Mouse (Mus musculus) adrenal gland, adult (tissue): ENCODE results near the gene Cacnb2.

Source experiments
- DNase-seq, 2 experiments: peaks; one replicate each; pipeline ENCODE4 v3.0.0; 2022 to 2023; ENCODE audit warnings: low spot score in 1 of 2; ENCODE audit not compliant: inconsistent age in 2 of 2

The Cacnb2 gene

DNA sequence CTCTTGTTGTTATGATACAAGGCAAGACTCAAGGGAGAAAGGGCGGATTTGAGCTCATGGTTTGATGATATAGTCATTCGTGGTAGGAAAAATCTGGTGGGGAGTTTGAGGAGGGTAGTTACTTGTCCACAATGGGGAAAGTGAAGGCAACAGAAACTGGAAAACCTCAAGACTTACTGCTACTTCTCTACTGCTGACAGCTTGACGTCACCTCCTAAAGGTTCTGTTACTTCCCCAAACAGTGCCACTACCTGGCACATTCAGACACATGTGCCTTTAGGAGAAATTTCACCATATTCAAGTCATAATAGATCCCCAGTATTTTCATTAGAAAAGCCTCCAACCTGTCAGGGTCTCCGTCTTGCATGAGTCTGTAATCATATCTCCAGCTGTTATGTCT is 167.7 kb downstream of the Cacnb2 start:
- no peak for DNase-seq

DNA sequence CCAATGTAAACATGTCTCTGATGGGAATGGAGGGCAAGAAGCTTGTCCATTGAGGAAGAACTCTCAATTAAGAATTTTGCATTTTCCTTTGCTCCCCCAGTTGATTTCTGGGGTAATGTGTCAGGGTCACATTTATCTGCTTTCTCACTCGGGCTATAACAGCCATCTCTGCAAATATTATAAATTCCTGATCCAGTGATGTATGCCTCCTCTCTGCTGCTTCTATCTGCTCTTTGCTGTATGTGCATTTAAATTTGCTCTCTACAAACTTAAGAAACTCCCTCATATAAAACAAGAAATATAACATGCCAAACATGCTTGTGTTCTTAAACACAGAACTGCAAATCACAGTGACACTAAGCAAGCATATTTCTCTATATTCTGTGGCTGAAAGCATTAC is 171.5 kb downstream of the Cacnb2 start:
- DNase-seq = no peak

DNA sequence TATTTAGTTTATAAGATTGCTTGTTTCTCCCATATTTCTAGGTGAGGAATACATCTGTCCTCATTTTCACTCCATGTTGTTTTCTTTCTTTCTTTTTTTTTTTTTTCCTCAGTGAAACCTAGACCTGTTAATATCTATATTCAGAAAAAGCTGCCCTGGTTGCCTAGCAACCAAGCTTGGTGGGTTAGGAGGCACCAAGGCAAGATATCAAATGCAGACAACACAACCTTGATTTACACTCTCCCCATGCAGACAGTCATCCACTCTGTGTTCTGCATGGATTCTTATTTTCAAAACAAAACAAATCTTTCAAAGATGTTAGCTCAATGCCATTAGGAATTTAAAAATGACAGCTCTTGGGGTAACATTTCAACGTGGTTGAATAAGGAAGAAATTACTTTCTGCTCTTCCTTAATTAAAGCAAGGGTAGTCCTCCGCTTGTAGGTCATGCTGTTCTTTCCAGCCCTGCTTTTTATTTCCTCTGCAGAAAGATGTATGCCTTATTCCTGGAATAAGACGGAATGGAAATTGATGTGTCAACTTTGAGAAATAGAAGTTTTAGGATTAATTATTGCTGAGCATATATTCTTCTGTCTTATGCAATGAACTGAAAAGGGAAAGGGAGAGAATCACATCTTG is 172.1 kb downstream of the Cacnb2 start:
- DNase-seq = no peak

DNA sequence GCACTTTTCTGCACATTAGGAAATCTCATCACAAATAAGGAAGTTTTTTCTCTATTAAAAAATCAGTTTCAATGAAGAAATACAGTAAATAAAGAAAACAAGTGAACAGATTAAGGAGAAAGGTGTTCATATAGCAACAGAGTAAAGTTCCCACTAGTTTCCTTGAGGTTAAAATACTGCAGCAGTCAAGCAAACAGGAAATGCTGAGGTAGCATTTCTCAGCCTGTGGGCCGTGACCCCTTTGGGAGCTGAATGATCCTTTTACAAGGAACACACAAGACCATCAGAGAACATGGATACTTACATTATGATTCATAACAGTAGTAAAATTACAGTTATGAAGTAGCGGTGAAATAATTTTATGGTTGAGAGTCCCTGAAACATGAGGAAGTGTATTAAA is 185.1 kb downstream of the Cacnb2 start:
- no peak for DNase-seq

DNA sequence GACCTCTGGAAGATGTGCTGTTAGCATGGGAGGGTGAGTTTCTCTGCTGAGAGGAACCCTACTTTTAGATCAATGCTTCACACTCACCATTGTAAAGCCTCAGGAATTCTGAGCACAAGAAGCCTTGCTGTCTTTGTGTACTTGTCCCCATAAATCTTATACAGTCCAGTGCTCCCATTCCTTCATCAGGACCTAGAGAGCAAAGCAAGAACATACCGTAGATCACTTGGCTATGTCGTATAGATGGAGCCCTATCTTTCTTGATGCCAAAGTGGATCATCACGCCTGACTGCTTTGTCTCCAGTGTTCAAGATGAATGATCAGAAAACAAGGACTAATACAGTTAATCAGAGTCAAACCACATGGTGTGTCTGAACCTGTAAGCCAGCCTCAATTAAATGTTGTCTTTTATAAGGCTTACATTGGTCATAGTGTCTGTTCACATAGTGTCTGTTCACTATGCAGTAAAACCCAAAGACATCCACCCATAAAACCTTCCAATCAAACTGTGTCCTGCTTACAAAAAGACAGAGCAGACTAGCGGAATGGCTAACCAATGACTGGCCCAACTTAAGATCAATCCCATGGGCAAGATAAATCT is 198.7 kb downstream of the Cacnb2 start:
- DNase-seq = no peak

DNA sequence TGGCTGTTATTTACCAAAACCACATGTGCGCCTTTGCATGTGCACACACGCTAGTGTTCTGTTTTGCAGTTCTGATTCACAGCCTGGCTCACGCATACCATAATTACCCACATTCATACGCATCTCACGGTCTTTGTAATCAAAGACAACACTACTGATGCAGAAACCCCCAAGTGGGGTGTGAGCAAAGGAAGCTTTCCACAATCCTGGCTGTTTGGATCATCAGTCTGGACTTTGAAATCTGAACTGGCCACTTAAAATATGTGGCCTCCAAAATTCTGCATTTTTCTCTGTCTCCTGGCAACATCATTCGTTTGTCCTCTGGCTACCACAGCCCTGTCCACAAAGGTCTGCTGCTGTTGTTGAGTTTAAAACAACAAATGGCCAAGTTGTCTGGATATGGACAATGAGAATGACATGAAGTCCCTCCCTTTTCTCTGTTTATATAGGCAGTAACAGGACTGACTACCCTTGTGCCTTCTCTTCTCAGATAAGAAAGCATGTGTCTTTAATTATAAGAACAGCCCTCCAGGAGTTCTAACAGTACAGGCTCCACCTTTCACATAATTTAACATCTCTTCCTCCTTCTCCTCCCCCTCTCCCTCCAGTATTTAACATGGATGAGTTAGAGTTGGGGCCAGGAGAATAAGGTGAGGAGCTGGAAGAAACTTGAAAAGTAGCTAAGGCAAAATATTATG is 204.9 kb downstream of the Cacnb2 start:
- peak in 1 of 2 experiments; percentile 58 for DNase-seq

DNA sequence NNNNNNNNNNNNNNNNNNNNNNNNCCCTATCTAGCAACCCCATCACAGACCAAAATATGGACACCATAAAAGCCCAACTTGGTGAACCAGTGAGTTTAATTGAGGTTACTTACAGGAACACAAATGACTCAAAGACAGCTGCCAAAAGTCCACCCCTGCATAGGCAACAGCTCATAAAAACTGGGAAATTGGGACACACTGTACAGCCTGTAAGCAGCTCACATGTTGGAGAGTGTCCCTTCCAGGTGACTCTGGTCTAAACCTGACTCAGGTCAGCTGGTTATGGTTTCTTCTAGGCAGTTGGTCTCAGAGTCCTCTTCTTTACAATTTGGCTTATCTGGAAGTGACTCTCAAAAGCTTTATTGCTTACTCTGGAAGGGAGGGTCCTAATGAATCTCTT is 212.1 kb downstream of the Cacnb2 start:
- peak in 1 of 2 experiments; percentile 17 for DNase-seq

DNA sequence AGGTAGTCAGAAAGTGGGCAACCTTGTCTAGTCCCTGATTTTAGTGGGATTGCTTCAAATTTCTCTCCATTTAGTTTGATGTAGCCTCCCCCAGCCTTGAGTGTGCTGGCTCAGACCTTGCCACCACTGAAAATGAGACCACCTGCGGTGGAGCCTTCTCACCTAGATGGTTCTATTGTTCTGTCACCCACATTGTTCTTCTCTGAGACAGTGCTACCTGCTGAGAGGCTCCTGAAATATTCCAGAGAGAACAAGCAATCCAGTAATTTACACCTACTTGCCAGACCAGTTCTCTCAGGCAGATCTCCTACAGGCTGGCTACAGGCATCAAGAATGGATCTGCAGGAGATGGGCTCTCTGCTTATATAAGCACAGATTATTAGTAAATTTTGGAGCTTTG is 215.8 kb downstream of the Cacnb2 start:
- no peak for DNase-seq

DNA sequence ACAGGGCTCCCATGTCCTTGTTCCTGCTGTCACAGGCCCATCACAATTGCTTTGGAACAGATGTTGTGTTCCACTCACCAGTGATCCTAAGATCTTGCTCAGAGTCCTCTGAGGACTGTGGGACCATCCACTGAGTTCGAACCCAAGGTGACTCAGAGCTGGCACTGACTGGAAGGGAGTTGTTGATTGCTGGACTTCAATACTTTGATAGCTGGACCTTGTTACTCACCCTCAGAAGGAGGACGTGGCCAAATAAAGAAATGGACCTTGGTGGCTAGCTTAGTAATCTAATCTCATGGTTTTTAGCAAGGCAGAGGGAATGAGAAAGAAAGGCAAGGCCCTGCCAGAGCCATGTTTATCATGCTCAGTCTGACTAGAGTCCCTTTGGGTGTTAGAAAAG is 218.1 kb downstream of the Cacnb2 start:
- peak; percentile 51 to 89 for DNase-seq

DNA sequence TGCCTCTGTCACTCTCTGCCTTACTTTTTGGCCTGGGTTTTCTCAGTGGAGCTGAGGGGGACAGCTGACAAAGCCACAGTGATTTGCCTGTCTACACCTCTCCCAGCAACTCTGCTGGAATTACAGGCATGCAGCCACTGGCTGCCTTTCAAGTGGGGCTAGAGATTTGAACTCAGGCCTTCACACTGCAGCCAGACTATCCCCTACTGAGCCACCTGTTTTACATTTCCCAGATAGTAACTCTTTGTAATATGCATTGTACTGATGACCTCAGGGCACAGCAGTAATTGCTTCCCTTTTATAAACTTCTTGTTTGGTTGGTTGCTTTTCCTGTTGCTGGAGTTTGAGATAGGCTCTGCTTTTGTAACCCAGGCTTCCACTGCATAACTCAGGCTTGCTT is 220.2 kb downstream of the Cacnb2 start:
- DNase-seq = no peak

DNA sequence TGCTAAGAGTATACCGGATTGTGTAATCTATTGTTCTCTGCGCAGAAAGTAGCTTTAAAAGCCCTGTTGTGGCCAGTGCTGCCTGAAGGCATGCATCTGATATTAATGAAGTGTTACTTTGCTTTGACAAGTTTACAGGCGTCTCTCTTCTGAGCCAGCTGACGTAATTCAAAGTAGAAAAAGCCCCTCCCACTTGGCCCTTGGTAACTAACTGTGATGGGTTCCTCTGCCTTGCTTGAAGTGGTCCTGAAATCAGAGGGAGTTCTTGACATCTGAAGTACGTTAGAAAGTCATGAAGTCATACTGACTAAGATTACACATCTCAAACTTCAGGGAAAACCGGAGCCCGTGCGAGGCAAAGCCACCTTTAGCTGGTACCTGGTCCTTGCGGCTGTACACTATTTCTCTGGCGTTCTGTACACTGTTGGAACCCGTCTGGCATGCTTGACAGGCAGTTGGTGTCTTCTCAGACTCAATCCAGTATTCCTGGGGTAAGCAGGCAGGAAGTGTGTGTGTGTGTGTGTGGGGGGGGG is 221.0 kb downstream of the Cacnb2 start:
- DNase-seq = peak in 1 of 2 experiments; percentile 63

DNA sequence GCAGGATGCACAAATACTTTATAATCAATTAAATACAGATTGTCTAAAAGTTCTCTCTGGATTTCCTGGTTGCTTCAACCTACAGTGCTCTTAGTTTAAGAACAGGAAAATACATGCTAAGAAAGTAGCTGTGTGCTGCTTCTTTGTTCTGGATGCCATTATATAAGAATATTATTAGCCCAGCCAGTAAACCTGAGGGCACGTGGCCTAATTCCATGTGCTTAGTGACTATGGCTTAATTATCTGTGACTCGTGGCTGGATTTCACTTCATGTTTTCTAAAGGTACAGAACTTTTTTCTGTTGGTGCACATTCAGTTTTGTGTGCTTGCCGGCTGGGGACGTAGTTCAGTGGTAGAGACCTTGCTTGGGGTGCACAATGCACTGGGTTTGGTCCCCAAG is 222.3 kb downstream of the Cacnb2 start:
- DNase-seq = no peak

DNA sequence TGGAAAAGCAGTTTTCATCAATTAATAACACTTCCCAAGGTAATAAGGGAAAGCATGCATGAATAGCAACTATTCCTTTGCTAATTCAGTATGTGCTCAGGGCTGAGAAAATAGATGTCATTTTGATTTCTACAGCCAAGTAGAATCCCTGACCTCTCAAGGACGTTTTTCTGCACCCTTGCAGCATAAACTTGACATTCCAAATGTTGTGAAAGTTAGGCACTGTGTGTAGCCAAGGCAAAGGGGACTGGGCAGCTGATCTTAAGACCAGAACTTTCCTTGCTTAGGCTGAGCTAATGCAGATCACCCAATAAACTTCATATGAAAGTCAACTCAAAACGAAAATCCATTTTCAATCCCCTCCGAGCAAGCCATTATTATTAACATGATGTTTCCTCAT is 226.6 kb downstream of the Cacnb2 start:
- DNase-seq = peak; percentile 44 to 87

DNA sequence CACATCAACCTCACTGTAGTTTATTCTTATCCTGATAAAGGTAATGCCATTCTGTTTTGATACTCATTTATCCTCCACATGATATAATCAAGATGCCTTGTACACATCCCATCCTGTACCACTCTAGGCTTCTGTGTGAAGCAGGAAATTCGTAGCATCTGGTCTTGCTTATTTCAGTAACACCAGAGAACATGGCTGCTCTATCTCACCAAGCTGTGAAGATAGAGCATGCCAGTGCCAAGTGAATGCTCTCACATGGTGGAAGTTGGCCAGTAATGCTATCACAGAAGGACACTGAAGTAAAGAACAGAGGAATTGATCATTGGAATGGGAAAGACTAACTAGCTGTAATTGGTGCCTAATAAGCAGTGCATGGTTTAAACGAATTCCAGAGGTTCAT is 228.4 kb downstream of the Cacnb2 start:
- DNase-seq = no peak

DNA sequence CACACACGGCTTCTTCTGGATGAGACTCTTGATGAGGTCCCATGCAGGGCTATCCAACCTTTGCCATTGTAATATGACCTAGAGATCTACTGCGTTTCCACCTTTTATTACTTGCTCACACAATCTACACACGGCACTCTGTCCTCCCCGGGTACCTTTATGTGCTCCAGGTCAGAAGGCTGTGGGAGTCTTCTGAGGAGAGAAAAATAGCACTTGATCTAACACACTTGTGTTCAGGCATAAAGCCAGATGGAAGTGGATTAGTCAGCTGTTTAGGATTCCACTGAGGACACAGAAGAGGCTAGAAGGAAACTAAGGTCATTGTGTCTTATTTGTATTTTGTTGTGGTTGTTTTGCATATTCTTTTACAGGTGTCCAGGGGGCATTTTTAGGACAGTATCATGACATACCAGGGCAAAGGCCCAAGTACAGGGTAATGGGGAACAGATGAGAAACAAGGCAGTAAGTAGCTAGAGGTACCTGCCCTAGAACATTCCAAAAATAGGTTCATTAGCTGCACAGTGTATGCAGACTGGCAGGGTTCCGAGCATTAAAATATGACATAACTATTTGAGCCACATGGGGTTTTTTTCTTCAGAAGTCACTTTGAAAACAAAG is 231.9 kb downstream of the Cacnb2 start:
- peak in 1 of 2 experiments; percentile 64 for DNase-seq

DNA sequence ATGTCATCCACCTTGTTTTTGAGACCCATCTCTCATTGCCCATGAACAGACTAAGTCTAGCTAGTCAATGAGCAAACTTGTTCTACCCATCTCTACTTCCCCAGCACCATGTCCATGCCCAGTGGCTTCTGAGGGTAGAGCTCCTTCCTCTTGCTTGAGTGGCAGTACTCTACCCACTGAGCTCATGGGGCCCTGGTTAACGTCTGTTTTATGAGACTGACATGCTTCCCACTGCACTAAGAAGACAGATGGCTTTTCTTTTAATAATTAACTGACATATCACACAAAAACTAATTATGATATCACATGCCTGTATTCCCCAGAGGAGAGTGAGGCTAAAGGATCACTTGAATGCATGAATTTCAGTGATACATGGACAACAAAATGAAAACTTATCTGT is 238.4 kb downstream of the Cacnb2 start:
- DNase-seq = no peak

DNA sequence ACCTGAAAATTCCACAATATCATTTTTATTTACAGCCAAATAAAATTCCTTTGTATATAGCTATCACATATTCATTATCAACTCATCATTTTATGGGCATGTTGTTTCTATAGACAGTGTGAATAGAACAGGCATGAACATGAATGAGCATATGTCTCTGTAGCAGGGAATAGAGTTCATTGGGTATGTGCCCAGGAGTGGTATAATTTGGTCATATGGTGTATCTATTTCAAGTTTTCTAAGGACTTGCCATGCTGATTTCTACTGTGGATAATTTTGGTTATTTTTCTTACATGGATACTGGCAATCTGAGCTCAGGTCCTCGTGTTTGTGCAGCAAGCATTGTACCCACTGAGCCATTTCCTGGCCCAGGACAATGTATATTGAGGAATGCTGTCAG is 243.8 kb downstream of the Cacnb2 start:
- DNase-seq = no peak

DNA sequence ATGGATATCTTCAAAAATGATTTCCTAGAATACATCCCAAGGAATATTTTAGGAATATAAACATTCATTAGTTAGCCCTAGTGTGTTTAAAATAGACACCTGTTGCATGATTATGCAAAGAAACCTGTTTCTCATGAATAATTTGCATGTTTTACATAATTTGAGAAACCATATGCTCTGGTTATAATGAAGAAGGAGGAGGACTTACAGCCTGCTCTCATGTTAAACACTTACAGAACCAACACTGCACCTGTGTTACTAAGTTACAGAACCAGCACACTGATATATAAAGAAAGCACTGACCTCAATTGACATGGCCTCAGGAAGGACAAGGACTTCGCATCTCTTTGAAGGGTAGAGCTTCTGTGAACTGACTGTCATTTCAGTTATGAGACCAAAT is 244.3 kb downstream of the Cacnb2 start:
- DNase-seq = no peak

DNA sequence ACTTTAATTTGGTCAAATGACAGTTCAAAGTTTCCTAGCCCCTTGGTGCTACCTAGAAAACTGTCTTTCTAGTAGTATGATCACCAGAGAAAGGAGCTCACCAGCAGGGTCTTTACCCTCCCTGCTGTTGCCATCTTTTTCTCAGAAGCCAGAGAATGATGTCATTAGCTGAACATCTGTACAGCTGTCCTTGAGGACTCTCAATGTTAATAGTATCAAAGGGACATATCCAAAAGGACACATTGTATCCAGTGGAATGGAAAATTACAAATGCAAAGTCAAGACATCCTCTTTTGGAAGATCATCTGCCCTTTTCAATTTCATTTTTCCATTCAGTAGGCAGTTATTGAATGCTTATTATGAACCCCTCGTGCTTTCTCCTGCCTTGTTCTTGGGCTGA is 247.9 kb downstream of the Cacnb2 start:
- DNase-seq = peak in 1 of 2 experiments; percentile 73

DNA sequence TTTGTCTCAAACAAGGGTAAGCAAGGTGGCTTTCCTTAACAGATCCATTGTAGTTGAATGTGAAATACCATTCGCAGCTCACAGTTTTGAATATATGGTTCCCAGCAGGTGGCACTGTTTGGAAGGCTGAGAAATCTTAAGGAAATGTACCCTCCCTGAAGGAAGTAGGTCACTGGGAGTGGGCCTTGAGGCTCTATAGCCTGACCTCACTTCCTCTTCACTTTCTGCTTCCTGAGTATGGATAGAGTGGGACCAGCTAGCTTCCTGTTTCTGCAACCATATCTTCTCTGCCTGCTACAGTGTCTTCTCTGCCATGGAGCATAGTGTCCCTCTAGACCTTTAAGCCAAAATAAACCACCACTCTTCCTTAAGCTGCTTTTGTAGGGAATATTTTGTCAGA is 248.5 kb downstream of the Cacnb2 start:
- peak in 1 of 2 experiments; percentile 70 for DNase-seq

DNA sequence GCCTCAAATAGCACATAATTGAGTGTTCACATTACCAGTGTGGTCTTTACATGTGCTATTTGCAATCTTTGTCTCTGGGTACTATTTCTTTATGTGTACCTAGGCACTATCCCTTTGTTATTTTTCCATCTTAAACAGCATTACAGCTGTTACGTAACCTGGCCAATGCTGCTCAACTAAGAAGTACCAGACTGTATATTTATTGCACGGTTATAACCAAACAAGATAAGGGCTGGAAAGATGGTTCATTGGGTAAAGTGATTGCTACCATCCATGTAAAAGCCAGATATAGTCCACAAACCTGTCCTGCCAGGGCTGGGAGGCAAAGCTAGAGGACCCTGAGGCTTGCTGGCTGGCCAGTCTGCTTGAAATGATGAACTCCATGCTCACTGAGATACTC is 251.2 kb downstream of the Cacnb2 start:
- no peak for DNase-seq

DNA sequence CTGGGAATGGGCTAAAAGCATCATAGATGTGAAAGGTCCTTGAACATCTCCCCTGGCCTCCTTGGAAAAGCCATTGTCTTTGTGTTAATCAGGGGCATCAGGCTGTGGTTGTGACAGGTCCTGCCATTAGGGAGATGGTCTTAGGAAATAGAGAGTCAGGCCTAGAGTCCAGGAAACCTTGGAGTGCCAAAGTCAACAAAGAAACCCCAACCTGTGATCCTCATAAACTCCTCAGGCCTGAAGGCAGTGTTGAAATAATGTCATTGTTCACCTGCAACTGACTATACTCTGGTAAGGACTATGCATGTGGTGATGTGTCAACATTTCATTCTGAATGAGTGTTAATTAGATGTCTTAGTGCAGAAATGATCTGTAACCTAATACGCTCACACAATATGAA is 255.4 kb downstream of the Cacnb2 start:
- DNase-seq = no peak
